ENCODE assay signal across 19 mouse cellular contexts in genomic region chr17:10473175-10473574, GRCm38 (mm10).
DNase-seq lines count a peak whose midpoint lies in the region; ATAC-seq lines count a peak whose summit lies in the region.
"Had no signal": no experiment of that assay in that cellular context is flagged by ENCODE, and none has a peak within 500 bp of the region (broad histone marks: within the 10 kb centered on the region; RNA-seq: fewer than 3 reads in every experiment).

No protein-coding gene starts in this region.

- peaks cover under 1% of the 10 kb centered on the region; the same call in 1 of the 2 replicates for H3K4me1 ChIP-seq in kidney, embryonic 14.5 days (ENCODE audit: control insufficient read depth, insufficient read depth, low read length)
- H3K4me1 ChIP-seq in heart, embryonic 16.5 days (ENCODE audit: control insufficient read depth, insufficient read depth, low read length): peaks cover 14% of the 10 kb centered on the region

- no peak overlapping the region for H3K27ac ChIP-seq in kidney, embryonic 14.5 days (ENCODE audit: low read depth, low read length)
- H3K27ac ChIP-seq in heart, embryonic 16.5 days (ENCODE audit: low read length): peak overlapping the region; percentile 96
- H3K27ac ChIP-seq: embryonic facial prominence, embryonic 13.5 days; macrophage; midbrain, embryonic 13.5 days; neural tube, embryonic 15.5 days had no signal

- whole genome bisulfite sequencing in kidney, embryonic 14.5 days: 77% methylated on average over 6 of the region's 6 CpGs
- WGBS in heart, embryonic 16.5 days: 28% methylated on average over 6 of the region's 6 CpGs

- no peaks in the 10 kb centered on the region for H3K36me3 ChIP-seq in kidney, embryonic 14.5 days (ENCODE audit: control insufficient read depth, insufficient read depth, low read length)
- H3K36me3 ChIP-seq in heart, embryonic 16.5 days (ENCODE audit: control insufficient read depth, insufficient read depth): no peaks in the 10 kb centered on the region
- H3K36me3 ChIP-seq: embryonic facial prominence, embryonic 13.5 days; midbrain, embryonic 13.5 days; neural tube, embryonic 15.5 days had no signal

- ATAC-seq in kidney, embryonic 14.5 days (ENCODE audit: low FRiP score, low TSS enrichment): no peak
- ATAC-seq in heart, embryonic 16.5 days (replicated peaks; ENCODE audit: extremely low read depth, insufficient read depth, low FRiP score): peak; percentile 24; the same call in 1 of the 2 replicates
- ATAC-seq: midbrain, embryonic 13.5 days had no signal

- H3K4me3 ChIP-seq in kidney, embryonic 14.5 days (ENCODE audit: low read length): no peak overlapping the region
- no peak overlapping the region for H3K4me3 ChIP-seq in heart, embryonic 16.5 days (ENCODE audit: low read length)
- H3K4me3 ChIP-seq: embryonic facial prominence, embryonic 13.5 days; midbrain, embryonic 13.5 days; myocyte; neural tube, embryonic 15.5 days had no signal

- no peaks in the 10 kb centered on the region for H3K27me3 ChIP-seq in kidney, embryonic 14.5 days (ENCODE audit: control insufficient read depth, insufficient read depth, low read length)
- H3K27me3 ChIP-seq in heart, embryonic 16.5 days (ENCODE audit: control insufficient read depth, insufficient read depth, low read length): no peaks in the 10 kb centered on the region
- H3K27me3 ChIP-seq: embryonic facial prominence, embryonic 13.5 days; midbrain, embryonic 13.5 days; neural tube, embryonic 15.5 days had no signal

- H3K4me2 ChIP-seq in kidney, embryonic 14.5 days (replicated peaks; ENCODE audit: low read depth, low read length): no peak overlapping the region
- peak overlapping the region; percentile 43 for H3K4me2 ChIP-seq in heart, embryonic 16.5 days (ENCODE audit: low read depth, low read length)
- H3K4me2 ChIP-seq: embryonic facial prominence, embryonic 13.5 days; liver, embryonic 11.5 days; midbrain, embryonic 13.5 days; neural tube, embryonic 15.5 days had no signal

- no peaks in the 10 kb centered on the region for H3K9me3 ChIP-seq in kidney, embryonic 14.5 days (ENCODE audit: control insufficient read depth, low read length)
- H3K9me3 ChIP-seq in heart, embryonic 16.5 days (replicated peaks; ENCODE audit: control insufficient read depth, low read length): no peaks in the 10 kb centered on the region
- H3K9me3 ChIP-seq: embryonic facial prominence, embryonic 13.5 days; midbrain, embryonic 13.5 days; neural tube, embryonic 15.5 days had no signal

- peak; percentile 32 for DNase-seq in kidney, postnatal 10 days
- DNase-seq in adrenal gland, adult 2 months: peak; percentile 88
- peak; percentile 83 for DNase-seq in adrenal gland, postnatal 25 days
- no peak for DNase-seq in layer of hippocampus, postnatal 25 days (ENCODE audit: extremely low spot score in 1 of 2, low spot score in 1 of 2)
- no peak for DNase-seq in gastrocnemius, postnatal 4 days (ENCODE audit: low spot score in 2 of 2)
- DNase-seq: cerebellum, adult 8-10 months; gastrocnemius, postnatal 10 days; kidney, adult 9 months; layer of hippocampus, postnatal 36 days; lung, adult 2 months; thymus, adult 2 months had no signal

- no peak overlapping the region for H3K9ac ChIP-seq in kidney, embryonic 14.5 days (ENCODE audit: low read depth, low read length)
- H3K9ac ChIP-seq in heart, embryonic 16.5 days (ENCODE audit: low read length): peak overlapping the region; percentile 46
- H3K9ac ChIP-seq: embryonic facial prominence, embryonic 13.5 days; midbrain, embryonic 13.5 days; neural tube, embryonic 15.5 days had no signal

Comparison
In these comparisons a context has a peak if more than half of its experiments do, and no peak if none do; other contexts are left out.
1. DNase-seq: peak in kidney, postnatal 10 days (single experiment), adrenal gland, adult 2 months (single experiment) and adrenal gland, postnatal 25 days (single experiment); none in layer of hippocampus, postnatal 25 days (0 of 2) and gastrocnemius, postnatal 4 days (0 of 2).